Mouse (Mus musculus) heart, postnatal 36 days (tissue): ENCODE results near the gene Caml. TPM values are rescaled to one million over a fixed set of nuclear protein-coding genes. Genes with fewer than 3 reads are reported as not detected.
"Not testable (repeated sequence)": the region's sequence is repeated elsewhere in the genome, so short reads cannot be mapped to it uniquely, and the experiment has no call there.

Source experiments
- DNase-seq, 2 experiments: peaks; one replicate each; pipeline ENCODE4 v3.0.0; 2021 to 2022
- intact Hi-C: fragments of 180-260 bp; cut with DNase I; formaldehyde crosslinking; loops from one replicate; pipeline ENCODE4 v1.15.1; 2025
- total RNA-seq, 2 experiments: library from RNA; stranded (reverse); gene quantifications; 2 replicates each; pipeline ENCODE4 v1.2.3; 2021

Gene Caml
- total RNA-seq, 2 experiments from 2014 or later: 12.5 TPM

GRCm38 (mm10) chr13:55619328-55619727, 3.5 kb upstream of the Caml start:
- intact Hi-C loops: no loop called here

GRCm38 (mm10) chr13:55620275-55620674, 2.5 kb upstream of the Caml start:
- DNase-seq: no peak
- intact Hi-C loops: no loop called here

More at GRCm38 (mm10) chr13:55619328-55619727, 3.5 kb upstream of the Caml start:
- DNase-seq: no peak

- DNase-seq, intact Hi-C loops: not testable (repeated sequence)
These were observed 603 bp upstream of the Caml start for GRCm38 (mm10) chr13:55622156-55622648.

GRCm38 (mm10) chr13:55634639-55635127, 11.9 kb downstream of the Caml start, which contains the start of gene Ddx46:
TSS of gene Ddx46 (plus strand) at chr13:55635027.
- peak; percentile 91 to 94 for DNase-seq
- intact Hi-C loops: loop anchor here (2.0 kb wide), 1 partner anchor 58 kb away; the partner anchor contains the start of gene B230219D22Rik

- intact Hi-C loops: loop anchor here (2.0 kb wide), 1 partner anchor 58 kb away; the partner anchor contains the start of gene B230219D22Rik
- no peak for DNase-seq
These were observed 12.4 kb downstream of the Caml start for GRCm38 (mm10) chr13:55635146-55635571.

GRCm38 (mm10) chr13:55636185-55636983, 13.6 kb downstream of the Caml start:
- DNase-seq: no peak
- intact Hi-C loops: no loop called here

- intact Hi-C loops: loop anchor here (1.0 to 5.0 kb wide), 2 partner anchors 39 to 233 kb away; no protein-coding TSS in a partner anchor
- peak; percentile 80 to 88 for DNase-seq
These were observed 17.7 kb downstream of the Caml start for GRCm38 (mm10) chr13:55640480-55640879.

GRCm38 (mm10) chr13:55644525-55644924, 21.7 kb downstream of the Caml start:
- DNase-seq: no peak
- intact Hi-C loops: loop anchor here (5.0 kb wide), 1 partner anchor 237 kb away; no protein-coding TSS in a partner anchor

- DNase-seq: no peak
- intact Hi-C loops: no loop called here
These were observed 27.3 kb downstream of the Caml start for GRCm38 (mm10) chr13:55650098-55650497.

GRCm38 (mm10) chr13:55650980-55651379, 28.2 kb downstream of the Caml start:
- DNase-seq: no peak
- intact Hi-C loops: no loop called here

- intact Hi-C loops: loop anchor here (2.0 kb wide), 1 partner anchor 58 kb away; the partner anchor contains the start of gene Pcbd2
- DNase-seq: peak; percentile 8 to 38
These were observed 45.7 kb downstream of the Caml start for GRCm38 (mm10) chr13:55668550-55668949.

GRCm38 (mm10) chr13:55672711-55673110, 49.9 kb downstream of the Caml start:
- intact Hi-C loops: no loop called here
- no peak for DNase-seq

GRCm38 (mm10) chr13:55677364-55677763, 54.6 kb downstream of the Caml start:
- intact Hi-C loops: no loop called here
- DNase-seq: no peak

Other genes starting within 250 kb of the Caml start
- gene Slc34a1, start 224.8 kb upstream of the Caml start, total RNA-seq: not detected
- gene Pfn3, start 207.8 kb upstream of the Caml start, total RNA-seq: not detected
- gene F12, start 196.2 kb upstream of the Caml start, total RNA-seq: not detected
- 10 to 100 TPM; 17.6 to 18.1 TPM for gene Grk6, start 177.9 kb upstream of the Caml start, total RNA-seq
- under 1 TPM; 0.58 to 0.70 TPM for gene Prr7, start 158.7 kb upstream of the Caml start, total RNA-seq
- gene Dbn1, start 134.9 kb upstream of the Caml start, total RNA-seq: 1 to 10 TPM; 9.4 to 9.6 TPM
- gene Pdlim7, start 109.3 kb upstream of the Caml start, total RNA-seq: 10 to 100 TPM; 49.3 to 49.9 TPM
- 1 to 10 TPM; 2.2 to 2.7 TPM for gene Dok3, start 93.7 kb upstream of the Caml start, total RNA-seq
- gene Ddx41, start 86.3 kb upstream of the Caml start, total RNA-seq: 10 to 100 TPM; 14.4 to 14.7 TPM
- 10 to 100 TPM; 13.7 to 18.1 TPM for gene Fam193b, start 51.9 kb upstream of the Caml start, total RNA-seq
- 10 to 100 TPM; 85.3 to 86.2 TPM for gene Tmed9, start 49.3 kb upstream of the Caml start, total RNA-seq
- 1 to 10 TPM; 9.0 to 9.7 TPM for gene B4galt7, start 23.1 kb upstream of the Caml start, total RNA-seq
- 10 to 100 TPM; 21.4 to 23.2 TPM for gene Ddx46, start 12.0 kb downstream of the Caml start, total RNA-seq
- 10 to 100 TPM; 39.6 to 45.0 TPM for gene B230219D22Rik, start 70.1 kb downstream of the Caml start, total RNA-seq
- gene Txndc15, start 91.6 kb downstream of the Caml start, total RNA-seq: 10 to 100 TPM; 42.6 to 45.8 TPM
- 10 to 100 TPM; 45.2 to 49.6 TPM for gene Pcbd2, start 104.4 kb downstream of the Caml start, total RNA-seq
- not detected for gene Catsper3, start 161.6 kb downstream of the Caml start, total RNA-seq
- gene Pitx1, start 213.2 kb downstream of the Caml start, total RNA-seq: not detected